Mouse (Mus musculus) CH12F3 (cell line): ENCODE results near the gene Cct7.

Experiments used
- in situ Hi-C: fragments of 300-500 bp; cut with MboI; formaldehyde crosslinking; loops from 2 replicates; pipeline ENCODE4 v1.14.3; 2020; ENCODE audit warnings: low sequenced_read_pairs

Gene Cct7

DNA sequence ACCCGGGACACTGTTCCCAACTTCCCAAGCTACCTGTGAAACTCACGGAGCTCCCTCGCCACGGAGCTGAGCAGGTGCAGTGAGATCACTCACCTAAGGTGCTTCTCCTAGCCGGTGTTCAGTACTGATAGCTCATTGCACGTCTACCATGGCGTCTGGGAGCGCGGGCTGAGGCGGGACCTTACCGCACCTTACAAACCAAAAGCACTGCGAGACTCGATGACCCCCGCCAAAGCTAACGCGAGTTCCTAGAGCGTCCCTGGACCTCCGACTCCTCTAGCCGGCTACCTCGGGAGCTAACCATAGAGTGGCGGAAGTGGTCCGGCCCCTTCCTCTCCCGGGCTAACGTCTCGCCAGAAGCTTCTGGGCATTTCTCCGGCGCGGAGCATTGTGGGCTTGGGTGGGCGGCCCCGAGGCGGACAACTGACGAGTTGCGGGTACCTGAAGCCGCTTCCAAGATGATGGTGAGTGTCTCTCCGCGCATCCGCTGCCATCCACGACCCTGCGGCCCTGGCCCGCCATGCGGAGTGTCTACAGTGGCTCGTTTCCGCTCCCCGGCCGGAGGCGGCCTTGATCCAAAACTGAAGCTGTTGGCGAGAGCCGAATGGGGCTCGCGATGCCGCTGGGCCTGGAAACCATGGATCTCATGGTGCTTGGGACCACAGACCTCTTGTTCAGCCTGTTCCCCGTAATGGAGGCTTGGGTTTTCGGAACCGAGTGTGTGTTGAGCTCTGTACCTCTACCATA lies 523 bp downstream of the Cct7 start, which contains the start of gene Pradc1:
Pradc1 (minus strand) TSS at position 307 of the 747 bp plus-strand sequence.
- in situ Hi-C loops: no loop called here

DNA sequence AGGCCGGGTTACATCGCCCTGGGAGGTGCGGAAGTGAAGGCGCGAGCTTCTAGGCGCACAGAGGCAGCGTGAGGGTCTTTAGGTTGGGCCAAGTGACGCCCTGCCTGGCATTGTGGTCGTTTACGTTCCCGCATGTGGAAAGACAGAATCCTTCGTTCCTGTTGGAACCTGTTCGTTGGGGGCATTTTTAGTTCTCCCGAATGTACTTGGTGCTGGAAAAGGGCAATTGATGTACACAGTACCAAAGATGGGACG lies 1.0 kb downstream of the Cct7 start:
- in situ Hi-C loops: no loop called here

DNA sequence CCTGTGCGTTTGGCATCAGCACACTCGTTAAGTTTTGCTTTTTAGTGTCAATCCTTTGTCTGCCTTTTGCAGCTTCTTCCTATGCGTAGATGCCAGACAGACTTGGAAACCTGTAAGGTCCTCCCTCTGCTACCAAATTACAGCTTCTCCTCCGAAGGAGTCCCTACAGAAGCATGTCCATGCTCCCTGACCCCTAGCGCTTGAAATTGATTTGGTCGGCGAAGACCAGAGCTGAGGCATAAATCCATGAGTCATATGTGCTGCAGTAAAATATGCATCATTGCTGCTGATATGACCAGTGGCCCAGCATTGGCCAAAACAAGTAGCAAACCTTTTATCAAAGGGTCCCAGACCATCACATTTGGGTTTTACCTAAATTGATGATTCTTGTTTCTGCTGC lies 1.5 kb downstream of the Cct7 start:
- in situ Hi-C loops: no loop called here

DNA sequence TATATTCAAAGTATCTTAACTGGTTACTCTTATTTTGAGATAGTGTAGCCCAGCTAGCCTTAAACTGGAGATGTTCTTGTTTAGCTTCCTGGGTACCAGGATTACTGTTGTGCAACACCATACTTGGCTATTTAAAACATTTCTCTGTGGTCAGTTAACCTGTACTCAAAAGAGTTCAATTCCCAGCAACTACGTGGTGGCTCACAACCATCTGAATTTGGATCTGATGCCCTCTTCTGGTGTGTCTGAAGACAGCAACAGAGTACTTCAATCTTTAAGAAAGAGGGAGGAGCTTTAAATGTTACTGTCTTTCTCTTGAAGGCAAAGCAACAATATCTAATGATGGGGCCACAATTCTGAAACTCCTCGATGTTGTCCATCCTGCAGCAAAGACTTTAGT lies 8.3 kb downstream of the Cct7 start:
- in situ Hi-C loops: no loop called here

DNA sequence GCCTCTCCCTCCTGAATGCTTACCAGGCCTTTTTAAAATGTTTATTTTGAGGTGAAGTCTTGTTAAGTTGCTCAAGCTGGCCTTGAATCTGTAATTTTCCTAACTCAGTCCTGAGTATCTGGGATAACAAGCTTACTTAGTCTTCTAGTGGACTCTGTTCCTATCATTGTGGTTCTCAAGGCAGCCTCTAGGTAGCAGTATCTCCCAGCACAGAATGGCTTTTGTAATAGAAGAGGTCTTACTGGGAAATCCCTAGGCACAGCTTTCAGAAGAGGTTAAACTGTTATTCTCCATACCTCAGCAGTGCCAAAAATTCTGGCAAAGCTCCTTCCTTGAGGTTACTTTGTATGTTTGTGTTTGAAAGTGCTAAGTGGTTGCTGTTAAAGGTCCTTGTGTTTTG lies 14.1 kb downstream of the Cct7 start:
- in situ Hi-C loops: no loop called here

DNA sequence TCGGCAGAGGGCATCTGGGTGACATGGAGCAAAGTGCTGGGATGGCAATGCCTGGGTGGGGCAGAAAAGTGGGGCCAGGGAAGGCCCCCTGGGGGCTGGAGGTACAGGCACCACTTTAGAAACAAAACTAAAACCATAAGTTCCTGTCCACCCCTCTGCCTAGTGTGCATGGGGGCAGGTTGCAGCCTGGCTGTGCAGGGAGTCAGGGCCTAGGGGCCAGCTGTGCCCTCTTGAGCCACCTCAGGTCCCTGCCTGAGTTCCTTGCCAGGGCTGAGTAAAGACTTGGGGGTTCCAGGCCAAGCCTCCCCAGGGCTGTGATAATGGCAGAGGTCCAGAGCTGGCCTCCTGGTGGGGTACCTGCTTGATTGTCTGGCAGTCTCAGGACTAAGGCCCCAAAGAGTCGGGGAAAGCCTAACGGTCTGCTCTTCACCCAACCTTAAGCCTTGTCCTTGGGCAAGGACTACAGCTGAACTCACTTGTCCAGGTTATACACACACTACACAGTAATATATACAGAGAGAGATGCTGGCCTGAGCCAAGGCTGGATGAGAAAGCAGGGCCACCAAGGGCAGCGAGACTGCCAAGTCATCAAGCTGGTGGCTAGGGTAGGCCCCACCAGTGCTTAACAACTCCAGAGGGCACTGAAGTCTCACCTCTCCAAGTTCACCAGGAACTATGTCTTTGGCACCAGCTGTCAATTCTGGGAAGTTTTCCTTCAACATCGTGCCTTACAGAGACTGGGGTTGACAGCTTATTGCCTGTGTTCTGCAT lies 18.5 kb downstream of the Cct7 start:
- in situ Hi-C loops: no loop called here

DNA sequence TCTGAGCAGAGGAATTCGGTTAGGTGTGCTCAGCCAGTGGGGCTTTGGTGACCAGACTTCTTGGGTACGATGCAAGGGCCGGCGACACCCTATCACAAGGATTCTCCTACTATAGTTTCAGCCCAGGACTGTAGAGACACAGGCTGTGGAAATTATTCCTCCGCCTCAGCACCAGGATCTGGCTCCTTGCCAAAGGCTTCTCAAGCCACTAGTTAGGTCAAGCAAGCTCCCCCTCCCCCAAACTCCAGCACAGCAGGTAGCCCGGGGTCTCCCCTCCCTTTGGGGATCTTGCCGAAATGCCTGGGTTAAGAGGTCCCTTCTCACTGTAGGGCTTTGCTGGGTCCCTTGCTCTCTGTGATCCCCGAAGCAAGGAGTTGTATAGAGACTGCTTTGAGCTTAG lies 20.6 kb downstream of the Cct7 start:
- in situ Hi-C loops: no loop called here

DNA sequence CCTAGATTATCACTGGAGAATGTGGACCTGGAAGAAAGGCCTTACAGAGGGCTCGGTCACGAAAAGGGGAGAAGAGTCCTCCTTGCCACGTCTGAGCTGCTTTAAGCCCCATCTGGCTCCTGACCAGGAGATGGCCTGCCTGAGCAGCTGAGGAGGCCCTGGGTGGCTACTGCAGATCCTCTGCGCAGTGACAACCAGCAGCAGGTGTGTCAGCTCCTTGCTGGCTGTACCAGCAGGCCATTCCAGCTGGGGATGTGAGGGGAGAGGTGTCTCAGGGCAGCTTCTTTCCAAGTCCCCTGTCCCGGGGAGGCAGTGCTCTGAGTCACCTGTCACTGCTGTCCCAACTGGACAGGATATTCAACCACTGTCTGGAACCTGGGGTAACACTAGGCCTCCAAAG lies 21.2 kb downstream of the Cct7 start:
- in situ Hi-C loops: no loop called here

DNA sequence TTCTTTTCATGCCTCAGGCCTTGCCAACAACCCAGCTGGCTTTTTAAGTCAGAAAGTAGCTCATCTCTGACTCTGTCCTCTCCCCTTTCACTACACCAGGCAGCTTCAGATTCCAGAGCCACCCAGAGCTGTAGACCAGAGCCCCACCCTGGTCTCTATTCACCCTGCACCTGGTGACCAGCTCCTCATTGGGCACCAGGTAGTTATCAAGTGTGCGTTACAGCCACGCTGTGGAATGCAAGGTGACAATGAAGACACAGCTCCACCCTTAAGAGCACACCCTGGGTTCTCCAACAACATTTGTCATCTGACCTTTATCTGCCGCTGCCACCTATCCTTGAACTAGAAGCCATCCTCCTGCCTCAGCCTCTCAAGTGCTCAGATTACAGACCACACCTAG lies 24.3 kb downstream of the Cct7 start:
- in situ Hi-C loops: no loop called here

DNA sequence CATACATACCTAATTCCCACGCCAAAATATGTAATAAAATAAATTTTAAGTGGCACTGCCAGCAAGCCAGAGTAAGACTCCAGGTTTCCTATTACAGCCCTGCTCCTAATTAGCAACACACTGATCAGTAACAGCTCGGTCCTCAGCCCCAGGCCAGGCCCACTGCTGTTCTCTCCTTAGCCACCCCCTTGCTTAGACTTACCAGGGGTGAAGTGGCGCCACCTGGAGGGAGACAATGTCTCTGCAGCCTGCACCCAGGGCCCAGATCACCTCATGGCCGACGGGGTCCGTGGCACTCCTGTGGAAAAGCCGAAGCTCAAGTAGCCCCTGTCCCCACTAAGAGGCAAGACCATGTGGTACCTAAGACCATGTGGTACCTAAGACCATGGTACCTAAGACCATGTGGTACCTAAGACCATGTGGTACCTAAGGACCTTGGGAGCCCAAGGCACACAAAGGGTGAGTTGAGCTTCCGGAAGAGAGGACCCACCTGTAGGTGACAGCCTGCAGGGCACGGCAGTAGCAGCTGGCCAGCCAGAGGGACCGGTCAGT lies 26.1 kb downstream of the Cct7 start:
- in situ Hi-C loops: no loop called here

DNA sequence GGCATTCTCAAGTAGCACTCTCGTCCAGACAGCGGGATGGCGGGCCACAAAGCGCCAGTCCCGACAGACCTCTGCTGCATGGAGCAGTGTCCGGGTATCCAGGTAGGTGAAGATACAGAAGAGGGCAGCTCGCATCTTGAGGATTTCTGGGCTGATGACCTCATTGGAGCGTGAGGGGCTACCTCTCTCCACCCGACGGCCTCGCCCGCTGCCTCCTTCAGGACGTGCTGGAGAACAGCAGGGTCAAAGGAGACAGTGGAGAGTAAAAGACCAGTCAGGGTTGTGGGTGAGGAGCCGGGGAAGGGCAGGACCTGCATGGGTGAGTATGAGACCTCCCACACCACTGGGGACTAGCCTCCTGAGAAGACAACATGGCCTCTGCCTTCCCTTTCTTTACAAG lies 27.1 kb downstream of the Cct7 start:
- in situ Hi-C loops: no loop called here

DNA sequence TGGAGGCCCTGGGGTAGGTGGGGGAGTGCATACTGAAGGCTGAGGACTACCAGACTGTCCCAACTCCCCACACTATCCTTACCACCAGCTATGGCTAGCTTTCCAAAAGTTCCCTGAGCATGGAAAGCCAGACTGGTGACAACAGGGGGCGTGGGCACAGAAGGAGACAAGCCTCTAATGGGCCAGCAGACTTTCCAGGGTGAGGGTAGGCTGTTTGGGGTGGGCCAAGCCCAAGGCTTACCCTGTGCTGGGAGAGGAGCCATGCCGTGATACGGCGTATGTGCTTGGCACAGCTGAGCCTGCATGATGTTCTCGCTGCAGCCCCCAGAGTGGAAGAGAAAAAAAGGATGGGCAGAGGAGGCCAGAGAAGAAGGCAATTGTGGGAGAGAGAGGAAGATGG lies 28.7 kb downstream of the Cct7 start:
- in situ Hi-C loops: no loop called here

DNA sequence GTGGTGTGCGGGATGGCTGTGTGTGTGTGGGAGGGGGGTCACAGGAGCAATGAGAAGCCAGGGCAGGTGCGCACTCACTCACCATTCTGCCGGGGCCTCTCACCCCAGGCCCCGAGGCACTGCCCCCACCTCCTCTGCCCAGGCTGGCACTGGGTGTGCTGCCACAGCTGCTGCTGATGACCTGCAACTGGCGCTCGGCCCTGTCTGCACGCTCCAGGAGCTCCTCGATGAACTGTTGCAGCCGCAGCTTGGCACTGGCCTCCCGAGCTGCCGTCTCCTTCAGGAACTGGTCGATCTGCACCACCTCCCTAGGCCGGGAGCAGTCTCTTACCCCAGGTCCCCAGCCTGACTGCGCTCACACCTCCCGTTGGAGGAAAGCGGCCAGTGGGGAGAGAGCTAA lies 29.4 kb downstream of the Cct7 start:
- in situ Hi-C loops: no loop called here

DNA sequence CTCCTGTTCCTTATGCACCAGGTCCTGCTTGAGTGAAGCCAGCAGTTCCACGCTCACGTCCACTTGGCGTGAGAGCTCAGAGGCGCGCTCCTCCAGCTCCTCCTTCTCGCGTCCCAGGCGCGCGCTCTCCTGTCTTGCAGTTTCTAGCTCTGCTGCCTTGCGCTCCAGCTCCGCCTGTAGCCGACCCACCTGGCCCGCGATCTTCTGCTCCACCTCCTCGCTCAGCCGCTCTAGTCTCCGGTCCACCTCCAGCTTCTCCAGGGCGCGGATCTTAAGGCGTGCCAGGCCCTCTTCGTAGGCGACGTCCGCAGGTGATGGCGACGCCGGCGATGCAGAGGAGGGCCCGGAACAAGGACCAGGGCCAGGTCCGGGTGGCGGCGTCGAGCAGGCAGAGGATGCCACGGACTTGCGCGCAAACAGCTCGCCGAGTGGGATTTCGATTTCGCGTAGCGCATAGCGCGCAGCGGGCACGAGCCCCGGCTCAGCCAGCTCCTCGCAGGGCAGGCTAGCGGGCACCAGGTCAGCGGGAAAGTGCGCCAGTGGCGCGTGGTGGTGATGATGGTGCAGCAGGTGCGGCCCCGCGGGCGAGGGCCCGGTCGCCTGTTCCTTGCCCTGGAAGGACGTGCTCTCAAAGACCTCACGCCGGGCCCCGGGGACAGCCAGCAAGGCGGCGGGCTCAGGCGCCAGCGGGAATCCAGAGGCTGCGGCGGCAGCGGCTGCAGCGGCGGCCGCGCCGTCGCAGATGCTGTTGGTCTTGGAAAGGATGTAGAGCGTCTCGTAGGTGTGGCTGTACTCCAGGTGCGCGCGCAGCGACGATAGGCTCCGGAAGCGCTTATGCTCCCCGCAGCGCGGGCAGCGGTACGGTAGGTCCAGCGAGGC lies 32.8 kb downstream of the Cct7 start:
- in situ Hi-C loops: no loop called here

DNA sequence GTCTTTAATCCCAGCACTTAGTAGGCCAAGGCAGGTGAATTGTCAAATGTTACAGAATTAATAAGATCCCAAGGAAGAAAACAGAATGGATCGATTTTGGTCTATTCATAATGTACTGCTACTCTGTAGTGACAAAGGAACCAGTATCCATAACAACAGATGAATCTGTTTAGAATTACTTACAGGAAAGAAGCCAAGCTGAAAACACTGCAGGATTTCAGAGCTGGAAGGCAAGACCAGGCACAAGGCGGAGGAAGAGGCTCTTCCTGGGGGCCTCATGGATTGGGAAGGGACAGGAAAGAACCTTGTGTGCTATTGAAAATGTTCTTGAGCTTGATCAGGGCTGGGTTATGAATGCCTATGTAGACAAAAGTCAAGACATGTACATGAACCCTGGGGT lies 34.4 kb downstream of the Cct7 start:
- in situ Hi-C loops: no loop called here

DNA sequence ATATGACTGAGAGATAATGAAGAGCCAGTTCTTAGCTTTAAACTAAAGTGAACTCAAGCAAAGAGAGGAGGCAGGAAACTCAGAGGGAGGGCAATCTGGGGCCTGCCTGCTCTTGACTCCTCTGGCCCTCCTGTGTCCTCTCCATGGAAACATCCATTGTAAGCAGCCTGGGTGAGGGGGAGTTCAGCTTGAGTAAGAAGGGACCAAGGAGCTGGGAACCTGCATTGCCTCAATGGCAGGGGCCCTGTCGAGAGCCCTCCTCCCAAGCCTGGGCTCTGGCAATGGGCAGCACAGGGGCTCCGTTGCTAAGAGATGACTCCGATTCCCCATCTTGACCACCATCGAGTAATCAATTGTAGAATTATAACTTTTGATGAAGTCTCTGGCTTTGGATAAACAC lies 37.2 kb downstream of the Cct7 start:
- in situ Hi-C loops: no loop called here

DNA sequence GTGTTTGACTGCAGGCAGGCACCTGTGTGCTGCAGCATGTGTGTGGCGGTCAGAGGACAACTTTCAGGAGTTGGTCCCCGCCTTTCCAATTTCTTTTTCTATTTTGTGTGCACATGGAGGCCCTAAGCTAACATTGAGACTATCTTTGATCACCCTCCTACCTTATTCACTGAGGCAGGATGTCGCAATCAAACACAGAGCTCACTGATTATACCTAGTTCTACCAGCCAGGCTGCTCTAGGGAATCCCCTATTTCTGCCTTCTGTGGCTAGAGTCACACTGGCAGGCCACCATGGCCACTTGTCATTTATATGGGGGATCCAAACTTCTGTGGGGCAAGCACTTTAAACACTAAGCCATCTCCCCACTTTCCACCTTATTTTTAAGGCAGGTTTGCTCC lies 38.4 kb downstream of the Cct7 start:
- in situ Hi-C loops: no loop called here

DNA sequence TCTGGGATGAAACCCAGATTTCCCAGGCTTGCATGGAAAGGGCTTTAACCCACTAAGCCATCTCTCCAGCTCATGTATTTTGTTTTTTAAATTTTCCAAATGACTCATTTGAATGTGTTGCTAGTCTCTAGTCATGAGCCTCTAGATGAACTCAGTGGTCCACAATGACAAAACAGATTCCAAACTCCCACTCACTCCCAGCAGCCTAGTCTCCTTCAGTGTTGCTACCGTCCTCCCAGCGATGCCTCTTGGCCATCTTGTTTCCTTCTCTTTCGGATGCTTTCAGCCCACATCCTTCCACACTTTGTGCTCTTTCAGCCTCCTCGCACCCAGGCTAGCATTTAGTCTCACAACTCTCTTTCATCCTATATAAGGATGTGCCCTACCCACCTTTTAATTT lies 38.9 kb downstream of the Cct7 start:
- in situ Hi-C loops: no loop called here

DNA sequence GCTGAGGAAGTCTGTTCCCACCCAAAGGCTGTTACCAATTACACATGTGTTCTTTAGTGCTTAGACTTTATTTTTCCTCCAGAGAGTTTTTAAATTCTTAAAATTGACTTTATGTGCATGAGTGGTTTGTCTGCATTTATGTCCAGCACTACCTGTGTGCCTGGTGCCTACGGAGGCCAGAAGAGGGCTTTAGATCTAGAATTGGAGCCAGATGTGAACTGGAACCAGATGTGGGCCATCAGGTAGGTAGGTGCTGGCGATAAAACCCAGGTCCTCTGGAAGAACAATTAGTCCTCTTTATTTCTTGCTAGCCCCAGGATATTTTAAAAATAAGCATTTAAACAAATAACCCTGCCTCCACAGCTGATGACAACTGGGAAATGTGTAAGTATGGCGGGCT lies 40.3 kb downstream of the Cct7 start:
- in situ Hi-C loops: no loop called here

DNA sequence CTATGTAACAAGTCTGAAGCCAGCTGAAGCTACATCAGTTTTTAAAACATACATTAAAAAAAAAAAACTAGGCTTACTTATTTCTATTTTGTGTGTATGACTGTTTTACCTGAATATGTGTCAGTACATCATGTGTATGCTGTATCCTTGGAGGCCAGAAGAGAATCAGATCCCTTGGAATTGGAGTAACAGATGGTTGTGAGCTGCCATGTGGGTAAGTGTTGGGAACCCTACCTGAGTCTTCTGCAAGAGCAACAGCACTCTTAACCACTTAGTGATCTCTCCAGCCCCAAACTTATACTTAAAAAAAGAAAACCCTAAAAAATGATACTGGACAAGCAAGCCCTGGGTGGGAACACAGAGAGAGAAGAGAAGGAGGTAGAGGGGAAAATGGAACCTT lies 45.7 kb downstream of the Cct7 start:
- in situ Hi-C loops: no loop called here

DNA sequence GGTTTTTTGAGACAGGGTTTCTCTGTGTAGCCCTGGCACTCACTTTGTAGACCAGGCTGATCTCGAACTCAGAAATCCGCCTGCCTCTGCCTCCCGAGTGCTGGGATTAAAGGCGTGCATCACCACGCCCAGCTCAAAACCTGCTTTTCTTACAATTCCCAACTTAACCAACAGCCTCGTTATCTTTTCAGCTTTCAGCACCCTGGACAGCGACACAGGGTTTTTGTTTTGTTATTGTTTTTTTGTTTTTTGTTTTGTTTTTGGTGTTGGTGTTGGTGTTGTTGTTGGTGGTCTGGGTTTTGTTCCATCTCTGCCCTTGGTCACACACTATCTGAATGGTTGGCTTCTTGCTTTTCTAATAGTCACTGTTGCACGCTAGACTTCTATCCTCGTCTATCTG lies 46.8 kb downstream of the Cct7 start:
- in situ Hi-C loops: no loop called here

DNA sequence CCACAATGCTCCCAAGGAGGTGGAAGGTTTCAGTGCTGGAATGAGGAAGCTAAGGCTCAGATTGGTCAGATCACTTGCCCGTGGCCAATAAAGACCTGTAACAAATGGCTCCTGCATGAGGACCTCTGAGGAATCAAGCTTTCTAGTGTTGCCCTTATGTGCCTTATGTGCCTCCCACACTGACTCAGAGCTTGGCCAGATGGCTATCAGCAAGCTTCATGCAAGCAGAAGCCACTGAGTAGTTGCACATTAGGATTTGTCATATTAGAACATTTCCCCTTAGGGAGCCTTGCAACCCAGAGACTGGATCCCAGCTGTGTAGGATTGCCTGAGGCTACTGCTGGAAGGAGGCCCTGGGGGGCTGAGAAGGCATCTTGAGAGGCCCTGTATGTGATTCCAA lies 49.1 kb downstream of the Cct7 start:
- in situ Hi-C loops: no loop called here
